Mouse (Mus musculus) intestine, postnatal 0 days (tissue): Measurements from ENCODE around the gene St3gal3. TPM values are rescaled to one million over a fixed set of nuclear protein-coding genes. Genes with fewer than 3 reads are reported as not detected.

Experiments
- ATAC-seq: fragments of 200-750 bp; cut with Nextera tagmentation; 2 replicates; pipeline ENCODE4 v1.8.0; 2017; ENCODE audit warnings: mild to moderate bottlenecking, moderate TSS enrichment, moderate library complexity
- H3K27ac ChIP-seq: fragments of 300-500 bp; sonication (generic); 2 replicates; pipeline ENCODE4 v1.5.1; 2014; ENCODE audit warnings: mild to moderate bottlenecking, low read depth, low read length, moderate library complexity
- H3K27me3 ChIP-seq: fragments of 300-500 bp; sonication (generic); replicated peaks from 2 replicates; pipeline ENCODE4 v1.6.1; 2014; ENCODE audit warnings: low read length, mixed read lengths; ENCODE audit not compliant: control insufficient read depth, insufficient read depth
- H3K36me3 ChIP-seq: fragments of 300-500 bp; sonication (generic); 2 replicates; pipeline ENCODE4 v1.6.1; 2014; ENCODE audit warnings: mild to moderate bottlenecking, moderate library complexity; ENCODE audit not compliant: control insufficient read depth, insufficient read depth
- H3K4me1 ChIP-seq: fragments of 300-500 bp; sonication (generic); replicated peaks from 2 replicates; pipeline ENCODE4 v1.6.1; 2014; ENCODE audit warnings: antibody characterized with exemption, low read length, mixed read lengths; ENCODE audit not compliant: control insufficient read depth, insufficient read depth
- H3K4me2 ChIP-seq: fragments of 300-500 bp; sonication (generic); replicated peaks from 2 replicates; pipeline ENCODE4 v1.6.1; 2014; ENCODE audit warnings: low read depth, mild to moderate bottlenecking, moderate library complexity
- H3K4me3 ChIP-seq: fragments of 300-500 bp; sonication (generic); 2 replicates; pipeline ENCODE4 v1.5.1; 2014; ENCODE audit warnings: low read depth, low read length
- H3K9ac ChIP-seq: fragments of 300-500 bp; sonication (generic); 2 replicates; pipeline ENCODE4 v1.6.1; 2014; ENCODE audit warnings: mild to moderate bottlenecking, low read depth, low read length
- H3K9me3 ChIP-seq: fragments of 300-500 bp; sonication (generic); 2 replicates; pipeline ENCODE4 v1.6.1; 2016; ENCODE audit warnings: mixed run types; ENCODE audit not compliant: control insufficient read depth
- CTCF ChIP-seq: sonication (generic); IDR thresholded peaks from 2 replicates; pipeline ENCODE4 v1.5.1; 2016; ENCODE audit warnings: low read depth, mild to moderate bottlenecking, control low read depth, antibody characterized with exemption, moderate library complexity
- WGBS: fragments of 180-500 bp; shearing (Covaris S2); extraction: QIAGEN DNeasy Blood & Tissue Kit; methylation state at CpG from one replicate; pipeline ENCODE4 v1.1.7; 2014; 5-methylcytosine and 5-hydroxymethylcytosine counted together
- polyA plus RNA-seq: library from polyadenylated mRNA; unstranded; fragments of >200 nt; fragmentation: Nextera tagmentation; extraction: Ambion mirVana; gene quantifications from 2 replicates; pipeline ENCODE4 v1.2.1, GENCODE M21; 2015

St3gal3 gene
- polyA plus RNA-seq, 1 experiment from 2014 or later: 15.6 TPM

DNA sequence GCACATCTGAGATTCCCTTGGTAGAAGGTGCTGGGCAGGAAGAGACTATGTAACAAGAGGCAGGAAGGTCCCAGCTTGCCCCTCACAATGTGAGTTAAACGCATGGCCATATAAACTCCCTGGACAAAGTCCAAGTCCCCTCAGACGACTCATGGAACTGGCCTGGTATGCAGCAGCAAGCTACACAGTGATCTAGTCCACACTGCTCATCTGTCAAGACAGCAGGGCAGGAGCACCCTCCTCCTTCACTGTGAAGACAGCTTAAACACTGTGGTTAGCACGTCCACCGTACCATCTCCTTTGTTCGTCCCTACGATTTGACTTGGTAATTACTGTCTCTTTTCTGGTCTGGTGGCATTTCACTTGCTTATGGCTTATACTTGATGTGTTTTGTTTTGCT, 104.8 kb downstream of the St3gal3 start:
- Histone ChIP-seq H3K9me3 (no peaks in the 10 kb centered on the region), H3K4me1 (peaks cover 3% of the 10 kb centered on the region; the same call in 1 of the 2 replicates), H3K4me3 (no peak overlapping the region), H3K27ac (no peak overlapping the region; the same call in 1 of the 2 replicates), H3K4me2 (no peak overlapping the region), H3K36me3 (peaks cover 3% of the 10 kb centered on the region; the same call in 1 of the 2 replicates), H3K9ac (no peak overlapping the region), H3K27me3 (no peaks in the 10 kb centered on the region)
- WGBS: 37% methylated on average over 6 of the region's 6 CpGs
- TF ChIP-seq CTCF: no peak
- no peak for ATAC-seq

DNA sequence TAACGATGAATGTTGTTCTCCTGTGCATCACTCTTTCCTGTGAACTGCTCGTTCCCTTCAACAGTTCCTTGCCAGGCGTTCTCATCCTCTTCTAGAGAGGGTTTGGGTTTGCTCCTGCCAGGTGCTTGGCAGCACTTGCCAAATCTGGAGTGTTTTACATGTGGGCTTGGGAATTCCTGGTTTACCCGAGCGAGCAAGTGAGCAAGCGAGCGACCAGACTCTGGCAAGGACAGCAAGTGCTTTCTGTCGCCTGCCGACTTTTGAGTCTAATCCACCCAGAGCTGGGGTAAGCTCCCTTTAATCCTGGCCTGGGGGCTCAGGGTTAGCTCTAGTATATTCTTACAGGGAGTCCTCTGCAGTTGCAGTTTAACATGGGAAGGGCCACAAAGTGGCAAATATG, 105.7 kb downstream of the St3gal3 start:
- H3K4me2 ChIP-seq: no peak overlapping the region
- H3K4me1 ChIP-seq: peaks cover 3% of the 10 kb centered on the region; the same call in 1 of the 2 replicates
- H3K27me3 ChIP-seq: no peaks in the 10 kb centered on the region
- ATAC-seq: no peak
- no peaks in the 10 kb centered on the region for H3K9me3 ChIP-seq
- H3K4me3 ChIP-seq: no peak overlapping the region
- no peak for TF ChIP-seq CTCF
- 84% methylated on average over 9 of the region's 9 CpGs for WGBS
- no peak overlapping the region for H3K27ac ChIP-seq
- no peak overlapping the region for H3K9ac ChIP-seq
- H3K36me3 ChIP-seq: peaks cover 3% of the 10 kb centered on the region; the same call in 1 of the 2 replicates

DNA sequence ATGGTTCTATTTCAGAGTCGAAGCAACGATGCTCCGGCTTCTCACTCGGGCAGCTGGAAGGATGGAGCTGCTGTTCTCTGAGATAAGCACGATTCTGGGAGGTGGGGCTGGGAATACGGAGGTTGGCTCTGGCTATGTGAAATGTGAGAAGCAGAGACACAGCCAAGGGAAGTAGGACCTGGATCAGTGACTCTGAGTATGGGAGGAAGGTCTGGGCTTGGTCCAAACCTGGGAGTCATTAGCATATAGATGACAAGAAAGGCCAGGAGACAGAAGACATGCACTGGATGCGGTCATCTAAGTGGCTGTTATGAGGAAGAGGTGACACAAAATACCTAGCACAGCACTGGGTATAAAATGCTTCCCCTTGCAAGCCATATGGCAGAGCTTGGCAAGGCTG, 108.8 kb downstream of the St3gal3 start:
- no peak for ATAC-seq
- Histone ChIP-seq H3K36me3 (no peaks in the 10 kb centered on the region; the same call in 1 of the 2 replicates), H3K9me3 (no peaks in the 10 kb centered on the region), H3K9ac (no peak overlapping the region), H3K4me1 (peaks cover 3% of the 10 kb centered on the region; the same call in 1 of the 2 replicates), H3K27ac (no peak overlapping the region), H3K4me3 (no peak overlapping the region), H3K4me2 (no peak overlapping the region), H3K27me3 (no peaks in the 10 kb centered on the region)
- no peak for TF ChIP-seq CTCF
- WGBS: 72% methylated on average over 7 of the region's 7 CpGs

- WGBS: 83% methylated on average over 7 of the region's 7 CpGs
- H3K27ac ChIP-seq: no peak overlapping the region
- ATAC-seq: no peak
- no peaks in the 10 kb centered on the region; the same call in 1 of the 2 replicates for H3K36me3 ChIP-seq
- H3K4me2 ChIP-seq: no peak overlapping the region
- no peak overlapping the region for H3K4me3 ChIP-seq
- H3K27me3 ChIP-seq: no peaks in the 10 kb centered on the region
- H3K9me3 ChIP-seq: no peaks in the 10 kb centered on the region
- no peak overlapping the region for H3K9ac ChIP-seq
- no peak for TF ChIP-seq CTCF
- peaks cover 3% of the 10 kb centered on the region; the same call in 1 of the 2 replicates for H3K4me1 ChIP-seq
Measured at GRCm38 (mm10) chr4:118025381-118025780, 109.3 kb downstream of the St3gal3 start.

DNA sequence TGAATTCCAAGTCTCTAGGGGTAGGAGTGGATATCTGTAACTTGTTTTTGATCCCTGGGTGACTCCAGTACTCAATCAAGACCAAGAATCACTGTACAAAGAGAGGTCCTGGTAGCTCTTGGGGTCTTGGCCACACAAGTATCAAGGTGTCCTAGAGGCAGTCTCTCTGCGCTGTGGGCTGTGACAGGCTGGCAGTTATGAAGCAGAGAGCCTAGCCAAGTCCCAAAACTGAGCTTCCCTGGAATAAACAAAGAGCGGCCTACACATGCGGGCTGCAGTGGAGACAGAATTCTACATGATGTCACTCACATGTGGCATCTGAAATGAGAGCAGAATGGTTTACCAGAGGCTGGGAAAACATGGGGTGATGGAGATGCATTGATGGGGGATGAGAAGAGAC, 111.9 kb downstream of the St3gal3 start:
- no peak overlapping the region for H3K4me2 ChIP-seq

DNA sequence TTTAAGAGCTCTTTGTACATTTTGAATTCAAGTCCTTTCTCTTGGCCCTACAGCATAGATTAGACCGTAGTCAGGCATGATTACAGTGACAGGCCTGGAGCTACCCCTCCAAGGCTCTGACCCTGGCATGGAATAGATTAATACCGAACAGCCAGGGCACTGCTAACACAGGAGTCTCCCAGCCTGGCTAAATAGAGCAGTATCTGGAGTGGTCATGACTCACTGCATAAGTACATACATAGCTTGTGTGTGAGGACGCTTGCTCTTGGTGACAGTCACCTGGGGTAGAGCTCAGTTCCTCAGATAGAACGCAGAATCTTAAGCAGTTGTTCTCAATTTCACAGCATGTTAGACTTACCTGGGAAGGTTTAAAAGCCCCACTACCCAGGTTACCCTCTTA, 112.3 kb downstream of the St3gal3 start:
- no peak for TF ChIP-seq CTCF
- no peaks in the 10 kb centered on the region for H3K4me1 ChIP-seq
- no peaks in the 10 kb centered on the region; the same call in 1 of the 2 replicates for H3K36me3 ChIP-seq
- ATAC-seq: no peak
- H3K27me3 ChIP-seq: no peaks in the 10 kb centered on the region
- 86% methylated on average over 4 of the region's 4 CpGs for WGBS
- no peaks in the 10 kb centered on the region for H3K9me3 ChIP-seq
- H3K27ac ChIP-seq: no peak overlapping the region
- no peak overlapping the region for H3K4me3 ChIP-seq
- no peak overlapping the region for H3K4me2 ChIP-seq
- no peak overlapping the region for H3K9ac ChIP-seq

More for the DNA sequence above, 111.9 kb downstream of the St3gal3 start:
- no peaks in the 10 kb centered on the region for H3K9me3 ChIP-seq
- WGBS: 88% methylated on average over 3 of the region's 3 CpGs
- H3K9ac ChIP-seq: no peak overlapping the region
- H3K4me3 ChIP-seq: no peak overlapping the region
- TF ChIP-seq CTCF: no peak
- no peak for ATAC-seq
- H3K27ac ChIP-seq: no peak overlapping the region
- H3K4me1 ChIP-seq: no peaks in the 10 kb centered on the region
- no peaks in the 10 kb centered on the region for H3K27me3 ChIP-seq
- H3K36me3 ChIP-seq: no peaks in the 10 kb centered on the region; the same call in 1 of the 2 replicates

- H3K4me3 ChIP-seq: no peak overlapping the region
- WGBS: 70% methylated on average over 8 of the region's 8 CpGs
- H3K36me3 ChIP-seq: peaks cover 5% of the 10 kb centered on the region; the same call in 1 of the 2 replicates
- no peaks in the 10 kb centered on the region for H3K9me3 ChIP-seq
- no peak overlapping the region for H3K27ac ChIP-seq
- no peak for ATAC-seq
- H3K27me3 ChIP-seq: no peaks in the 10 kb centered on the region
- H3K4me1 ChIP-seq: no peaks in the 10 kb centered on the region
- H3K4me2 ChIP-seq: no peak overlapping the region
- H3K9ac ChIP-seq: no peak overlapping the region
- no peak for TF ChIP-seq CTCF
Measured at GRCm38 (mm10) chr4:118019640-118020039, 115.1 kb downstream of the St3gal3 start.
